Mouse (Mus musculus): ENCODE data around the gene Col25a1. TPM values are rescaled to one million over a fixed set of nuclear protein-coding genes. Genes with fewer than 3 reads are reported as not detected.
A peak's percentile ranks its signal among the peaks of the same experiment; 100 is the strongest.

The Col25a1 gene
- polyA plus RNA-seq, 1 experiment from 2014 or later: 17.1 TPM

DNA sequence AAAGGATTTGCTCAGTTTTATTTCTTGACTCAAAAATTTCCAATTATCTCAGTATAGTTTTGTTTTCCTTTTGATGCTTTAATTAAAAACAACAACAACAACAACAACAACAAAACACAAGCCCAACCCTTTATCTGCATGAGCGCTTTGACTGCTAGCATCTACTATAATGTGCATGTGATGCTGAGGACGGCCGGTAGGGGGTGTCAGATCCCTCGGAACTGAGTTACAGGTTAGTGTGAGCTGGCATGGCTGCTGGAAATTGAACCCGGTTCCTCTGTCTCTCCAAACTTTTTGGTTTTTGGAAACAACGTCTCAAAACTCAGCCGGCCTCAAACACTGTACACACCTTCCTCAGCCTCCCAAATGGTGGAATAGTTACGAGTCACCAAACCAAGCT lies 27.8 kb upstream of the Col25a1 start:
- no peaks in the 10 kb centered on the region for H3K4me1 ChIP-seq (ENCODE audit: control insufficient read depth, insufficient read depth, low read length)
- H3K4me3 ChIP-seq (replicated peaks; ENCODE audit: low read depth, low read length): no peak overlapping the region
- H3K27me3 ChIP-seq (ENCODE audit: control insufficient read depth, insufficient read depth, low read length): no peaks in the 10 kb centered on the region
- no peak overlapping the region for H3K9ac ChIP-seq (replicated peaks; ENCODE audit: low read length)
- ATAC-seq (ENCODE audit: low FRiP score, low TSS enrichment) (no peak), DNase-seq (no peak)
- 72% methylated on average over 8 of the region's 8 CpGs for WGBS
- H3K9me3 ChIP-seq (ENCODE audit: control insufficient read depth, low read length): no peaks in the 10 kb centered on the region
- no peak overlapping the region for H3K4me2 ChIP-seq (ENCODE audit: low read length)
- no peaks in the 10 kb centered on the region for H3K36me3 ChIP-seq (ENCODE audit: control insufficient read depth, insufficient read depth, low read length)
- no peak overlapping the region for H3K27ac ChIP-seq (replicated peaks; ENCODE audit: low read depth, low read length)

DNA sequence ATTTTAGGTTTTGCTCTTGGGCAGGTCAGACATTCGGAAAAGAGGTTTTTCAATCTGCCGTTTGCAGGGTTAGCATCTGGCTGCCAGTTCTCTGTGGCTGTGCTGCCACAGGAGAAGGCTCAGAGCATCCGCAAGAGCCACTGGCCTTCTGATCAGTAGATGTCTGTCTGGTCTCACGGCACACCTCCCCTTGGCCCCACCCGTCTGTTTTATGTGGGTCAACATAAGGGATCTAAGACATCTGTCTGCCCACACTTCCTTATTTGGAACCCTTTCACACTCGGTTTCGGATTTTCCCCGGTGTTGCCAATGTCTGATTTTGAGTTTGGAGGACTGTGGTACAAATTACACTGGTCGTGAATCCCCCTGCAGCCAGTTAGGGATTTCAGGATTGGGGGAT lies 26.8 kb upstream of the Col25a1 start:
- Histone ChIP-seq H3K4me2 (ENCODE audit: low read length) (no peak overlapping the region), H3K4me3 (replicated peaks; ENCODE audit: low read depth, low read length) (no peak overlapping the region), H3K4me1 (ENCODE audit: control insufficient read depth, insufficient read depth, low read length) (no peaks in the 10 kb centered on the region), H3K9me3 (ENCODE audit: control insufficient read depth, low read length) (no peaks in the 10 kb centered on the region), H3K27ac (replicated peaks; ENCODE audit: low read depth, low read length) (no peak overlapping the region), H3K27me3 (ENCODE audit: control insufficient read depth, insufficient read depth, low read length) (no peaks in the 10 kb centered on the region), H3K36me3 (ENCODE audit: control insufficient read depth, insufficient read depth, low read length) (no peaks in the 10 kb centered on the region), H3K9ac (replicated peaks; ENCODE audit: low read length) (no peak overlapping the region)
- ATAC-seq (ENCODE audit: low FRiP score, low TSS enrichment) (no peak), DNase-seq (no peak)
- 87% methylated on average over 9 of the region's 9 CpGs for WGBS

DNA sequence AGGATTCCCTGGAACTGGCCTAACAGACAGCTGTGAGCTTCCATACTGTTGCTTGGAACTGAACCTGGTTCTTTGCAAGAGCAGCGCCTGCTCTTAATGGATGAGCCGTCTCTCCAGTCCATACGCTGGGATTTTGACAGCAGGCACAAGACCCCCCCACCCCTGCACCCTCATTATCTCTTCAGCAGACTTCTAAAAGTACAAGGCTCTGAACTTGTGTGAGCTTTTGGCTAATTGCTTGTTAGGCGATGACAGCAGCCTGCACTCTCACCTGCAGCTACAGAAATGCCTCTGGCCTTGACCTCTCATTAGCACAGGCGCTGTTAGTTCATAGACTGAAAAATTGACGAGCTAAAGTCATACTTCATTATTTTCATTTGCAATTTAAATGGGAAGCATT lies 14.4 kb upstream of the Col25a1 start:
- no peaks in the 10 kb centered on the region for H3K27me3 ChIP-seq (ENCODE audit: control insufficient read depth, insufficient read depth, low read length)
- no peaks in the 10 kb centered on the region for H3K9me3 ChIP-seq (ENCODE audit: control insufficient read depth, low read length)
- no peak overlapping the region for H3K4me3 ChIP-seq (replicated peaks; ENCODE audit: low read depth, low read length)
- WGBS: 81% methylated on average over 6 of the region's 6 CpGs
- H3K4me2 ChIP-seq (ENCODE audit: low read length): no peak overlapping the region
- DNase-seq (no peak), ATAC-seq (ENCODE audit: low FRiP score, low TSS enrichment) (no peak)
- no peaks in the 10 kb centered on the region for H3K36me3 ChIP-seq (ENCODE audit: control insufficient read depth, insufficient read depth, low read length)
- no peak overlapping the region for H3K27ac ChIP-seq (replicated peaks; ENCODE audit: low read depth, low read length)
- no peak overlapping the region for H3K9ac ChIP-seq (replicated peaks; ENCODE audit: low read length)
- H3K4me1 ChIP-seq (ENCODE audit: control insufficient read depth, insufficient read depth, low read length): no peaks in the 10 kb centered on the region

DNA sequence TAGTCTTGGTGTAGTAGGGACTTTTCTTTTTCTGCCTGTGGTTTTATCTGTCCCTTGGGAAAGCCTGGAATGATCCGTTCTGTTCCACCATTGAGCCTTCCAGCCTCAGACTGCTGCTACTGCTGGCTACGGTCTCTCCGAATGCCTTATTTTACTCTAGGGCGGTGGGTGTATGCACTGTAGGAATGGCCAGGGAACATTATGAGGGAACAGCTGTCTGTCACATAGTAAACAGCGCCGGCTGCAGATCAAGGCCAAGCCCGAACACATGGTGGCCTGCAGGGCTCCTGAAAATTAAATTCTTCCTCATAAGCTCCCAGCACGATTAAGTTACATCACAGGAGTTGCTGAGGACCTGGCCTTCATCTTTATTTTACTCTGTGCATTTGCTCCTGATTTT lies 3.5 kb upstream of the Col25a1 start:
- Histone ChIP-seq H3K4me2 (ENCODE audit: low read length) (no peak overlapping the region), H3K9me3 (ENCODE audit: control insufficient read depth, low read length) (no peaks in the 10 kb centered on the region), H3K27me3 (ENCODE audit: control insufficient read depth, insufficient read depth, low read length) (no peaks in the 10 kb centered on the region), H3K9ac (replicated peaks; ENCODE audit: low read length) (no peak overlapping the region), H3K4me1 (ENCODE audit: control insufficient read depth, insufficient read depth, low read length) (0 out of 2 replicates have a peak, but pooled peaks cover 6% of the 10 kb centered on the region), H3K4me3 (replicated peaks; ENCODE audit: low read depth, low read length) (no peak overlapping the region), H3K27ac (replicated peaks; ENCODE audit: low read depth, low read length) (no peak overlapping the region), H3K36me3 (ENCODE audit: control insufficient read depth, insufficient read depth, low read length) (no peaks in the 10 kb centered on the region)
- no peak for ATAC-seq (ENCODE audit: low FRiP score, low TSS enrichment)
- no peak for DNase-seq
- 62% methylated on average over 8 of the region's 8 CpGs for WGBS

DNA sequence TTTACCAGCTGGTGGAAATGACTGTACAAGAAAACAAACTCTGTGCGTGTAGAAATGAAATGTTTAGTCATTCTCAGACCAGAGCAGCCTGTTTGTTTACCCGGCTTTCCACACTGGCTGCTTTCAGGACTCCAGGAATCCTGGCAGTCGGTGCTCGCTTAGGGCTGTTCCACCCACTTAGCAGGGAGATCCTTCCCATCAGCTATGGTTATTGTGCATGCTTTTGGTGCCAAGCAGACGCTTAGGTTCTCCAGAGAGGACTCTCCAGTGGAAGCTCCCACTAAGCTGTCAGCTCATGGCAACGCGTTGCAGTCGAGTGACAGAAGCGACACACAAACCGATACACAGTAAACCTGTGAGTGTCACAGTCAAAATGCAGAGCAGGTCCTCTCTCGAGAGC lies 2.7 kb upstream of the Col25a1 start:
- WGBS: 67% methylated on average over 11 of the region's 11 CpGs
- Histone ChIP-seq H3K4me3 (replicated peaks; ENCODE audit: low read depth, low read length) (no peak overlapping the region), H3K27ac (replicated peaks; ENCODE audit: low read depth, low read length) (peak overlapping the region; percentile 28; the same call in 1 of the 2 replicates), H3K9ac (replicated peaks; ENCODE audit: low read length) (no peak overlapping the region), H3K4me2 (ENCODE audit: low read length) (no peak overlapping the region), H3K36me3 (ENCODE audit: control insufficient read depth, insufficient read depth, low read length) (no peaks in the 10 kb centered on the region), H3K27me3 (ENCODE audit: control insufficient read depth, insufficient read depth, low read length) (no peaks in the 10 kb centered on the region), H3K9me3 (ENCODE audit: control insufficient read depth, low read length) (no peaks in the 10 kb centered on the region), H3K4me1 (ENCODE audit: control insufficient read depth, insufficient read depth, low read length) (0 out of 2 replicates have a peak, but pooled peaks cover 6% of the 10 kb centered on the region)
- ATAC-seq (ENCODE audit: low FRiP score, low TSS enrichment) (no peak), DNase-seq (peak; percentile 41)

DNA sequence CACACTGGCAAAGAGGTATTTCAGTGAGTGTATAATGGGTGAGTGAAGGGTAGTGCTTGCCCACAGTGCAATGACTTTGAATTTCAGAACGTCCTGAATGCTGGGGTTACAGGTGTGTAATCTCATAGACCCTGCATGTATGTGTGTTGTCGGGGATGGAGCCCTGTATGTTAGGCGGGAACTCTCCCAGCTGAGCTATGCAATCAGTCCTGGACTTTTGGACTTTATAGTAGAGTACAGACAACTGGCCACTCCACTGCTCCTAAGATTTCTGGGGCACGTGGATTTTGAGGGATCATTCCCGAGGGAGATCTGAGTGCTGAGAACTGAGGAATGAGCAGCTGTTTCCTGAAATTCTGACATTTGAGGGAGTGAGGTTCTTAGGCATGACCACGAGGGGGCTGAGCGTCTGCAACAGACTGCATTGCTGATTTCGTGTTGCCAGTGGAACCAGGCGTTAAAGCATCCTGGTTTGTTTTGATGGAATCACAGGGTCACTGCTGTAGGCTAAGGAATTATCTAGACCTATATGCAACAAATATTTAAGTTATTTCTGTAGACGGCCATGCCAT lies 1.6 kb upstream of the Col25a1 start:
- Histone ChIP-seq H3K27me3 (ENCODE audit: control insufficient read depth, insufficient read depth, low read length) (no peaks in the 10 kb centered on the region), H3K9ac (replicated peaks; ENCODE audit: low read length) (no peak overlapping the region), H3K4me2 (ENCODE audit: low read length) (no peak overlapping the region), H3K4me3 (replicated peaks; ENCODE audit: low read depth, low read length) (no peak overlapping the region), H3K36me3 (ENCODE audit: control insufficient read depth, insufficient read depth, low read length) (no peaks in the 10 kb centered on the region), H3K9me3 (ENCODE audit: control insufficient read depth, low read length) (no peaks in the 10 kb centered on the region), H3K27ac (replicated peaks; ENCODE audit: low read depth, low read length) (no peak overlapping the region), H3K4me1 (ENCODE audit: control insufficient read depth, insufficient read depth, low read length) (0 out of 2 replicates have a peak, but pooled peaks cover 6% of the 10 kb centered on the region)
- WGBS: 67% methylated on average over 10 of the region's 10 CpGs
- ATAC-seq (ENCODE audit: low FRiP score, low TSS enrichment) (no peak), DNase-seq (peak; percentile 47)

DNA sequence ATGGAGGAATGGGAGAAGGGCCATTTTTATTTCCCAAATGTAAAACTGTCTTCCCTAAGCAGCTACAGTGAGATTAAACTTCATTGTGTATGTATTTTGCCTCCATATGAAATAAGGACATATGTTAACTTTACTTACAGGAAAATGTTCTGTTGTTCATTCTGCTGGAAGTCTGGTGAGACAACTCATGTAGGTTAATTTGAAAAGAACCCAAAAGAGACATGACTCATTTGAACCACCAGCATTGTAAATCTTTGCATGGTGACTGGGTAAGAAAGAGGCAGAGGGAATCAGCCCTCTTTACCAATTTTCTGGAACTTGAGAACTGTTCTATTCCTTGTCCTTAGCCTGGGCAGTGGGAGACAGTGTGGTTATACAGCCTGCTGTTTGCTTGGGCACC lies 5.9 kb downstream of the Col25a1 start:
- DNase-seq (no peak), ATAC-seq (ENCODE audit: low FRiP score, low TSS enrichment) (no peak)
- Histone ChIP-seq H3K27me3 (ENCODE audit: control insufficient read depth, insufficient read depth, low read length) (no peaks in the 10 kb centered on the region), H3K36me3 (ENCODE audit: control insufficient read depth, insufficient read depth, low read length) (no peaks in the 10 kb centered on the region), H3K27ac (replicated peaks; ENCODE audit: low read depth, low read length) (no peak overlapping the region), H3K9ac (replicated peaks; ENCODE audit: low read length) (no peak overlapping the region), H3K4me3 (replicated peaks; ENCODE audit: low read depth, low read length) (no peak overlapping the region), H3K4me2 (ENCODE audit: low read length) (no peak overlapping the region), H3K9me3 (ENCODE audit: control insufficient read depth, low read length) (no peaks in the 10 kb centered on the region), H3K4me1 (ENCODE audit: control insufficient read depth, insufficient read depth, low read length) (no peaks in the 10 kb centered on the region)

DNA sequence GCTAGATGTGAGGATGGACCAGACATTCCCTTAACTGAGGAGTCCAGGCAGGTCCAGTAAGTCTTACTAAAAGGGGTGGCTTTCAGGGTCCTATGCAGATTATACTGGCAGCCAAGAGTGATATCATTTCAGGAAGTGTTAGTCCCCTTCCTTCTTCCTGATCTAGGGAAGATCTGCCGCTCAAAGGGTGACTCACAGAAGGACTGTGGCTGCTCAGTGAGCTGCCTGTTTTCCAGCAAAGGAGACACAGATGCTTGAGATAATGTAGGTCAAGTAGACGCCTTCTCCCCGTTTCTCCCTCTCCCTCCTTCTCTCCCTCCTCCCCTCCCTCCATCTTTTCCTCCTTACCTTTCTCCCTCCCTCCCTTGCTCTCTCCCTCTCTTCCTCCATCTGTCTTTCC lies 6.3 kb downstream of the Col25a1 start:
- WGBS: 76% methylated on average over 3 of the region's 3 CpGs
- no peak for DNase-seq
- Histone ChIP-seq H3K36me3 (ENCODE audit: control insufficient read depth, insufficient read depth, low read length) (no peaks in the 10 kb centered on the region), H3K4me2 (ENCODE audit: low read length) (no peak overlapping the region), H3K9ac (replicated peaks; ENCODE audit: low read length) (no peak overlapping the region), H3K4me1 (ENCODE audit: control insufficient read depth, insufficient read depth, low read length) (no peaks in the 10 kb centered on the region), H3K9me3 (ENCODE audit: control insufficient read depth, low read length) (peaks cover 2% of the 10 kb centered on the region; the same call in 1 of the 2 replicates), H3K27me3 (ENCODE audit: control insufficient read depth, insufficient read depth, low read length) (no peaks in the 10 kb centered on the region), H3K27ac (replicated peaks; ENCODE audit: low read depth, low read length) (no peak overlapping the region), H3K4me3 (replicated peaks; ENCODE audit: low read depth, low read length) (no peak overlapping the region)
- ATAC-seq (ENCODE audit: low FRiP score, low TSS enrichment): no peak

DNA sequence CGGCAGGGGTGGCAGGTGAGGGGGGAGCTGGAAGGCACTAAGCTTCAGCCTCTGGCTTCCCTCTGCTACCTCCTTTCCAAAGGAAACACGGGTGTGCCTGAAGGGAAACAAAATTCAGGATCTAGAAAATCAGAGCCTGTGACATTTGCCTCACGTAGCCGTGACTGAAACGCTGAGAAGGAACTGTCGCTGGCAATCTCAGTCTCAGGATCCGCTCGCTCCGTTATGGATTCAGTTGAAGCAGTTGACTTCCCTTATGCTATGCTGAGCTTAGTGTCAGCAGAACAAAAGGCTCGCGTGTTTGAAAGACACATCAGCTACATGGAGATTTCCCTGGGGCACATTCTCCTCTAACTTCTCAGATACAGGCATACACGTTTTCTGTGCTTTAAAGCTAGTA lies 14.6 kb downstream of the Col25a1 start:
- Histone ChIP-seq H3K27ac (replicated peaks; ENCODE audit: low read depth, low read length) (peak overlapping the region; percentile 27; the same call in 1 of the 2 replicates), H3K4me3 (replicated peaks; ENCODE audit: low read depth, low read length) (no peak overlapping the region), H3K9me3 (ENCODE audit: control insufficient read depth, low read length) (peaks cover 2% of the 10 kb centered on the region; the same call in 1 of the 2 replicates), H3K4me1 (ENCODE audit: control insufficient read depth, insufficient read depth, low read length) (peaks cover 9% of the 10 kb centered on the region; the same call in 1 of the 2 replicates), H3K27me3 (ENCODE audit: control insufficient read depth, insufficient read depth, low read length) (no peaks in the 10 kb centered on the region), H3K36me3 (ENCODE audit: control insufficient read depth, insufficient read depth, low read length) (no peaks in the 10 kb centered on the region), H3K9ac (replicated peaks; ENCODE audit: low read length) (peak overlapping the region; percentile 6; the same call in 1 of the 2 replicates), H3K4me2 (ENCODE audit: low read length) (peak overlapping the region; percentile 23; the same call in 1 of the 2 replicates)
- ATAC-seq (ENCODE audit: low FRiP score, low TSS enrichment): no peak
- 32% methylated on average over 12 of the region's 12 CpGs for WGBS
- peak; percentile 65 for DNase-seq

All from midbrain, embryonic 14.5 days (tissue).